Mouse (Mus musculus): Measurements from ENCODE around the gene Ppm1e. TPM values are rescaled to one million over a fixed set of nuclear protein-coding genes. Genes with fewer than 3 reads are reported as not detected.
"Not testable (repeated sequence)": the region's sequence is repeated elsewhere in the genome, so short reads cannot be mapped to it uniquely, and the experiment has no call there.

The Ppm1e gene
- polyA plus RNA-seq, 1 experiment from 2014 or later, result 5.8 TPM

DNA sequence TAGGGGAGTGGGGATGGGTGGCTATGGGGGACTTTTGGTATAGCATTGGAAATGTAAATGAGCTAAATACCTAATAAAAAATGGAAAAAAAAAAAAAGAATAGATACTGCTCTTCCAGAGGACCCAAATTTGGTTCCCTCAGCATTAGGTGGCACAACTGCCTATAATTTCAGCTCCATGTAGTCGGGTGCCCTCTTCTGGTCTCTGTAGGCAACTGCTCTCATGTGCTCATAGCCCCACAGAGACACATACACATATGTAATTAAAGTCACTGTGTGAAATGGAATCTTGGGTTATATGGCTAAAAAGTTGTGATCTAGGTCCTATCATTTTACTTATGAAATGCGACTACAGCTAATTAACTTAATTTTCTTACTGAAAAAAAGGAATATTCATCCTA is 90.0 kb downstream of the Ppm1e start:
- H3K9me3 ChIP-seq (replicated peaks), result 0 out of 2 replicates have a peak, but pooled peaks cover 4% of the 10 kb centered on the region
- no peak overlapping the region for H3K27ac ChIP-seq (replicated peaks)
- no peak overlapping the region for H3K4me3 ChIP-seq
- peaks cover 20% of the 10 kb centered on the region for H3K4me1 ChIP-seq
- WGBS, result 85% methylated on average over 2 of the region's 2 CpGs
- H3K36me3 ChIP-seq, result no peaks in the 10 kb centered on the region
- DNase-seq (ENCODE audit: low spot score), result no peak
- no peaks in the 10 kb centered on the region for H3K27me3 ChIP-seq (ENCODE audit: low read depth, poor library complexity, severe bottlenecking)

DNA sequence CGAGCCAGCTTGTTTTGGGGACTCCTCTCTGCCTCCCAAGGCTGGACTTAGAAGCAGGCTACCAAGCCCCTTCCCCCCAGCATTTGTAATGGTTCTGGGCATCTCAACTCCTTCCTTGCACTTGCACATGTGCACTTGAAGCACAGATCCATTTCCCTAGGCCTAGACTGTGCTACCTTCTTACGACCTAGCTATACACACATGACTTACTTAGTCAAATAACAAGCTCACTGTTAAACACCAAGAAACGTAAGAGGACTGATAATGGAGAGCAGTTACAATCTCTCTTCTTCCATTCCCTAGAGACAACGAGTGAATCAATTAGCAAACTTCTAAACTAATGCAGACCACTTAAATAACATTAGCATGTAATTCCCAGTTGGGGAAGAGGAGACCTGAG is 92.6 kb downstream of the Ppm1e start:
- no peaks in the 10 kb centered on the region for H3K27me3 ChIP-seq (ENCODE audit: low read depth, poor library complexity, severe bottlenecking)
- no peaks in the 10 kb centered on the region for H3K9me3 ChIP-seq (replicated peaks)
- 84% methylated on average over 4 of the region's 4 CpGs for WGBS
- no peak overlapping the region for H3K4me3 ChIP-seq
- H3K27ac ChIP-seq (replicated peaks), result no peak overlapping the region
- no peaks in the 10 kb centered on the region for H3K36me3 ChIP-seq
- no peak for DNase-seq (ENCODE audit: low spot score)
- peaks cover 24% of the 10 kb centered on the region for H3K4me1 ChIP-seq

DNA sequence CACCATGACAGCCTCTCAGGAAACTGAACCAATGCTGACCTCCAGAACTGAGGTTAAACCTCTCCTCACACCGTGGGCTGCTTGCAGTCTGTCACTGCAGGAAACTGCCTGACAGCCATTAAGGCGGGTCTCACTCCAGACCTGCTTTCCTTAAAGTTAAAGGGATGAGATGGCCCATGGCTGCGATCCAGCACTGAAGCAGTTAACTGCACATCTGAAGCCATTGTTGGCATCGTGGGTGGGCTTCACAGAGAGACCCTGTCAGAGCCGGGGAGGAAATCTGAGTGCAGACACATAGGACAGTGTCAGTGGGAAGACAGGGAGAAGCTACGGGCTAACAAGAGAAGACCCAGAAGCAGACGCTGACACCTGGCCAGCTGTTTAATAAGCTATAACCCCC is 94.9 kb downstream of the Ppm1e start:
- Histone ChIP-seq H3K27me3 (ENCODE audit: low read depth, poor library complexity, severe bottlenecking) (no peaks in the 10 kb centered on the region), H3K9me3 (replicated peaks) (no peaks in the 10 kb centered on the region), H3K36me3 (no peaks in the 10 kb centered on the region), H3K27ac (replicated peaks) (peak overlapping the region; percentile 55; the same call in 1 of the 2 replicates), H3K4me1 (peaks cover 14% of the 10 kb centered on the region), H3K4me3 (0 out of 2 replicates have a peak overlapping the region, but pooled peaks have one; percentile 0)
- whole genome bisulfite sequencing, result 30% methylated on average over 7 of the region's 7 CpGs
- peak; percentile 29 for DNase-seq (ENCODE audit: low spot score)

DNA sequence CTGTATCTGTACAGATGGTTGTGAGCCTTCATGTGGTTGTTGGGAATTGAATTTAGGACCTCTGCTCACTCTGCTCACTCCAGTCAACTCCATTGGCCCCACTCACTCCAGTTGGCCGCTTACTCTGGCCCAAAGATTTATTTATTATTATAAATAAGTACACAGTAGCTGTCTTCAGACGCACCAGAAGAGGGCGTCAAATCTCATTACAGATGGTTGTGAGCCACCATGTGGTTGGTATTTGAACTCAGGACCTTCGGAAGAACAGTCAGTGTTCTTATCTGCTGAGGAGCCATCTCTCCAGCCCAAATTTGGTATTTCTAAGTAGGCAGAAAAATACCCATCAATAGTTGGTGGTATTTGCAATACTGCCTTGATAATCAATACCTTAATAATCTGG is 97.1 kb downstream of the Ppm1e start:
- not testable (repeated sequence) for H3K36me3 ChIP-seq; H3K9me3 ChIP-seq (replicated peaks); H3K27ac ChIP-seq (replicated peaks); H3K27me3 ChIP-seq (ENCODE audit: low read depth, poor library complexity, severe bottlenecking); H3K4me3 ChIP-seq; DNase-seq (ENCODE audit: low spot score)
- 75% methylated on average over 4 of the region's 4 CpGs for WGBS
- peaks cover 14% of the 10 kb centered on the region for H3K4me1 ChIP-seq

DNA sequence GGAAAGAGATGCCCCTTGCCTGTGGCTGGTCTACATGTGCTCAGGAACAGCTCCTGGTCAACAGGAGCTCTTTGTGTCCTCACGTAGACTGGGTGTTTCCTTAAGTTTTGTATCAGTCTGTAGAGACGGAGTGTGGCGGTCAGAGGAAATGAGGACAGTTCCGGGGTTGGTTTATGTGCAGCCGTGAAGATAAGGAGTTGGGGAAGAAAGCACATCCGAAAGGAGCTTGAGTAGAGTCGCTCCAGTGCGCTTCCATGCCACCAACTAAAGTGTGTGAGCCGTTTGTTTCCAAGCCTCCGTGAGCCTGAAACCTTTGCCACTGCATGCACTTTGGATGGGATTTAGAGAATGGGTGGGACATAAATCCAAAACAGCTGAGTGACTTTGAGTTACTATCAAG is 99.0 kb downstream of the Ppm1e start:
- Histone ChIP-seq H3K27ac (replicated peaks) (no peak overlapping the region), H3K27me3 (ENCODE audit: low read depth, poor library complexity, severe bottlenecking) (no peaks in the 10 kb centered on the region), H3K36me3 (no peaks in the 10 kb centered on the region), H3K4me3 (no peak overlapping the region), H3K4me1 (peaks cover 13% of the 10 kb centered on the region), H3K9me3 (replicated peaks) (no peaks in the 10 kb centered on the region)
- no peak for DNase-seq (ENCODE audit: low spot score)
- WGBS, result 91% methylated on average over 10 of the region's 10 CpGs

DNA sequence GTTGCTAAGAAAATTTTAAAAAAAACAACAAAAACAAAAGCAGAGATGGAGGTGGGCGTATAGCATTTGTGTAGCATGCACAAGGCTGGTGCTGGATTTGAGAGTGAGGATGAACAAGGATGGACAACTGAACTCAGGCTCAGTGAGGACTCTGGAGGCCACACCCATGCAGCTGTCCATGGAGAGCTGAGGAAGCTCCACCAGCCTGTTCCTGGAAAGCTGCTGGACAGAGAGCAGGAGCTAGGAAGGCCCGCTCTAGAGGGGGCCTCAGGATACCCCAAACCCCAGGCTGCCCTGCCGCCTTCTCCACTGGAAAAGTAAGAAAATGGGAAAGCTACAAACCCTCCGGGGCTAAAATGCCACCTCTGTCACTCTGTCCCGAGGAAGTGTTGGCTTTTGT is 101.5 kb downstream of the Ppm1e start:
- WGBS, result 89% methylated on average over 5 of the region's 5 CpGs
- DNase-seq (ENCODE audit: low spot score), result no peak
- Histone ChIP-seq H3K27me3 (ENCODE audit: low read depth, poor library complexity, severe bottlenecking) (no peaks in the 10 kb centered on the region), H3K4me1 (no peaks in the 10 kb centered on the region), H3K36me3 (no peaks in the 10 kb centered on the region), H3K9me3 (replicated peaks) (no peaks in the 10 kb centered on the region), H3K27ac (replicated peaks) (no peak overlapping the region), H3K4me3 (no peak overlapping the region)

DNA sequence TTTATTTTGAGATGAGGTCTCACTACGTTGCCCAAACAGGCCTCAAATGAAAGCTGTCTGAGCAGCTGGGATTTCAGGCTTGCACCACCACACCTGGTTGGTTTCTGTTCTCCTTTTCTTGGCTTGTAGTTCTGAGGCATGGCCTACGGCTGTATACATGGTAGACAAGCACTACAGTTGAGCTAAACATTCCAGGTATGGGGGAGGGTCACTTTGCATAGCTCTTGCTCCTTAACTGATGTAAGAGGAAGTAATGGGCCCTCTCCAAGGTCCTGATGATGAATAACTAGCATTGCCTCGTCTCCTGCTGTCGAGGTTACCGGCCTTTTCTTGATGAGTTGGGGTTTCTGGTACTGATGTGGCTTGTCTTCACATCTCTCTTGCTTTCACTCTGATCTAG is 104.7 kb downstream of the Ppm1e start:
- no peaks in the 10 kb centered on the region for H3K4me1 ChIP-seq
- 75% methylated on average over 5 of the region's 5 CpGs for WGBS
- no peaks in the 10 kb centered on the region for H3K9me3 ChIP-seq (replicated peaks)
- H3K27me3 ChIP-seq (ENCODE audit: low read depth, poor library complexity, severe bottlenecking), result no peaks in the 10 kb centered on the region
- no peak overlapping the region for H3K27ac ChIP-seq (replicated peaks)
- H3K36me3 ChIP-seq, result no peaks in the 10 kb centered on the region
- no peak overlapping the region for H3K4me3 ChIP-seq
- DNase-seq (ENCODE audit: low spot score), result no peak

DNA sequence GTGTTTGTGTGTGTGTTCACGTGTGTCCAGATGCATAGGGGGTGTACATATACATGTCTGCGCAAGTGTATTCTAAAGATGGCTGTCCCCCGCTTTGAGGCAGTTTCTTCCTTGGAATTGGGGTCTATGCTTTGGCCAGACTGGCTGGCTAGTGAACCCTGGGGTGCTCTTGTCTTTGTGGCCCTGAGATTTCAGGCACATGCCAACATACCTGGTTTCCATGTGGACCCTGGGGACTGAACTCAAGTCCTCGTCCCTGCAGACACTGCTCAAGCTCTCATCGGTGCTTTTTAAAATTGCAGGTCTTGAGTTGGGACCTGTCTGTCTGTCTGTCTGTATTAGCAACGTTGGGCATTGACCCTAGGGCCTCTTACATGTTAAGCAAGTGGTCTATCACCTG is 105.5 kb downstream of the Ppm1e start:
- Histone ChIP-seq H3K27ac (replicated peaks) (no peak overlapping the region), H3K9me3 (replicated peaks) (no peaks in the 10 kb centered on the region), H3K4me3 (no peak overlapping the region), H3K27me3 (ENCODE audit: low read depth, poor library complexity, severe bottlenecking) (no peaks in the 10 kb centered on the region), H3K4me1 (no peaks in the 10 kb centered on the region), H3K36me3 (no peaks in the 10 kb centered on the region)
- DNase-seq (ENCODE audit: low spot score), result no peak
- WGBS, result 93% methylated on average over 6 of the region's 6 CpGs

DNA sequence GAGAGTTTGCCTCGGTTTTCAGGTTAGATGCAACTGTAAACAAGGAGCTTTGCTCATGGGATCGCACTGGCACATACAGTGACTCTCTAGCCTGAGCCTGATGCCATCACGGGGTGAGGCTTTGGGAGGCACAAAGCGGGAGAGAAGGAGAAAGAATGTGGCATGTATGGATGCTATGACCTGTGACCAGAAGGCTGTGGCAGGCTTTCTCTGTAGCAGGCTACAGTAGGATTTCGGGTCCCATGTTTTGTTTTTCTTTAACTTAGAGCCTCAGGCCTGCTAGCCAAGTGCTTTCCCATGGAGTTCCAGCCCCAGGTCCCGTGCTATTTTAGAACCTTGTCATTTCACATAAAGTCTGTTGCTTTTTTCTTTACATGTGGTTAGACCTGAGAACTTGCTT is 108.7 kb downstream of the Ppm1e start:
- DNase-seq (ENCODE audit: low spot score), result no peak
- no peaks in the 10 kb centered on the region for H3K4me1 ChIP-seq

DNA sequence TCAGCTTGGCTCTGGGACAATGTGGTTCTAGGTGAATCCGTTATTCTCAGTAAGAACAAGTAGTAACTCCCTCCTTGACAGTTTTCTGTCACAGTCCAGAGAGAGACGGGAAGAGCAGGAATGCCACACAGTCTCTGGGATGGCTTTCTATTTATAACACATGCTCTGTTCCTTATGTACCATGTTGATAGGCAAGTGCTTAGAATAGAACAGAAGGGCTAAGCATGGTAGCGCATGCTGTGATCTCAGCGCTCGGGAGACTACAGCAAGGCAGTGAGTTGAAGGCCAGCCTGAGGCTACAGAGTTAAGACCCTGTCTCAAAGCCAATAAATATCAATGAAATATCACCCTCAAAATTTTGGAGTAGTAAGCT is 111.3 kb downstream of the Ppm1e start:
- Histone ChIP-seq H3K4me3 (no peak overlapping the region), H3K4me1 (no peaks in the 10 kb centered on the region), H3K27me3 (ENCODE audit: low read depth, poor library complexity, severe bottlenecking) (no peaks in the 10 kb centered on the region), H3K27ac (replicated peaks) (no peak overlapping the region), H3K9me3 (replicated peaks) (no peaks in the 10 kb centered on the region), H3K36me3 (peaks cover 4% of the 10 kb centered on the region)
- DNase-seq (ENCODE audit: low spot score), result no peak
- 89% methylated on average over 5 of the region's 5 CpGs for WGBS

More for the DNA sequence above, 108.7 kb downstream of the Ppm1e start:
- Histone ChIP-seq H3K9me3 (replicated peaks) (no peaks in the 10 kb centered on the region), H3K27me3 (ENCODE audit: low read depth, poor library complexity, severe bottlenecking) (no peaks in the 10 kb centered on the region), H3K36me3 (no peaks in the 10 kb centered on the region), H3K27ac (replicated peaks) (no peak overlapping the region), H3K4me3 (no peak overlapping the region)
- 75% methylated on average over 6 of the region's 6 CpGs for WGBS

DNA sequence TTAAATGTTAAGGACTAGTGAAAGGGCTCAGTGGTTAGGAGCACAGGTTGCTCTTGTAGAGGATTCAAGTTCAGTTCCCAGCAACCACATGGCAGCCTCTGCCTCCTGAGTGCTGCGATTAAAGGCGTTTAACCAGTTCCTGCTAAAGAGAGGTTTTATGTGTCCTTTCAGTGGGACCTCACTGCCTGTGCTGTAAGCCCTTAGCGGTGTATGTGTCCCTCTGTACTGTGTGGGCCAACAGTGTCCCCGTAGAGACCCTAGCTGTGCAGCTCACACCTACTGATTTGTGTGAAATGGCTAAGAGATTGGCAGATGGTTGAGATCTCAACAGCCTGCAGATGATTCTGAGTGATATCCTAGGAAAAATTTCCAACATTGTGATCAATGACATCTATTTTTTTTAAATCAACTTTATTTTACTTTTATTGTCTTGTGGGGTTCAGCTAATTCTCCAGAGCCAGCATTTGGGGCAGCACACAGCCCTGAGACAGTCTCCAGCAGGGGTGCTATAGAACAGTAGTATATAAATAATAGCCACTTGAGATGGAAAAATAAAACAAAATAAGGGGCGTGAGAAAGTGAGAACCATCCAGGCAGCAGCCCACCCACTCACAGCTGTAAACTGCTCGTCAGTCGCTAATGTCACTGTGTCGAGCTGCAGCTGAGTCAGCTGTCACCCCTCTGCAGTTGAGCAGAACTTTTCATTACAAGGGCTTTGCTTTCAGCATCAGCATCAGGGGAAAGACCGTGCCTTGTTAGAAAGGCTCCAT is 111.9 kb downstream of the Ppm1e start:
- peaks cover 4% of the 10 kb centered on the region for H3K36me3 ChIP-seq
- WGBS, result 80% methylated on average over 9 of the region's 9 CpGs
- no peak for DNase-seq (ENCODE audit: low spot score)
- H3K4me1 ChIP-seq, result no peaks in the 10 kb centered on the region
- no peaks in the 10 kb centered on the region for H3K9me3 ChIP-seq (replicated peaks)
- no peak overlapping the region for H3K4me3 ChIP-seq
- no peak overlapping the region for H3K27ac ChIP-seq (replicated peaks)
- H3K27me3 ChIP-seq (ENCODE audit: low read depth, poor library complexity, severe bottlenecking), result no peaks in the 10 kb centered on the region

DNA sequence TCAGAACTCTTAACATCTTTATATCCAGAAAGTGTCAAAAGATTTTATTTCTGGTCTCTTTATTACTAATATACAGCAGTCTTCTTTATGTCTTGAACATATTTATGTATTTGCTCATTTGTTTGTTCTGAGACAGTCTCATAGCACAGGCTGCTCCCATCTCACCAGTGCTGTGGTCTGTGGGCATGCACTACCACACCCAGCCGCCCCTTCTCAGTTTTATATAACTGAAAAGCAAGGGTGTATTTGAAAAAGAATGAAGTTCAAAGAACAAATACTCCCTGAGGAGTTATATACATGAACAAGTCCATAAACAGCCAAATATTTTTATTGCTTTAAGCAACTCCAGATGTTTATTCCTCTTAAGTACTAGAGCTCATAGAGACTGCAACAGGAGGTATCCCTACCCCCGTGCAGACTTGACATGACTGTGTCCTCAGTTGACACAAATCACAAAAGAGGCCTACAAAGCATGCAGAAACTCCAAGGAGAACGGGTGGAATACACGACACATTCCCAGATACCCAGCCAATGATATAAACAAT is 112.6 kb downstream of the Ppm1e start:
- WGBS, result 80% methylated on average over 4 of the region's 4 CpGs
- Histone ChIP-seq H3K27ac (replicated peaks) (no peak overlapping the region), H3K4me3 (no peak overlapping the region), H3K9me3 (replicated peaks) (no peaks in the 10 kb centered on the region), H3K4me1 (no peaks in the 10 kb centered on the region), H3K36me3 (peaks cover 7% of the 10 kb centered on the region), H3K27me3 (ENCODE audit: low read depth, poor library complexity, severe bottlenecking) (no peaks in the 10 kb centered on the region)
- DNase-seq (ENCODE audit: low spot score), result no peak

DNA sequence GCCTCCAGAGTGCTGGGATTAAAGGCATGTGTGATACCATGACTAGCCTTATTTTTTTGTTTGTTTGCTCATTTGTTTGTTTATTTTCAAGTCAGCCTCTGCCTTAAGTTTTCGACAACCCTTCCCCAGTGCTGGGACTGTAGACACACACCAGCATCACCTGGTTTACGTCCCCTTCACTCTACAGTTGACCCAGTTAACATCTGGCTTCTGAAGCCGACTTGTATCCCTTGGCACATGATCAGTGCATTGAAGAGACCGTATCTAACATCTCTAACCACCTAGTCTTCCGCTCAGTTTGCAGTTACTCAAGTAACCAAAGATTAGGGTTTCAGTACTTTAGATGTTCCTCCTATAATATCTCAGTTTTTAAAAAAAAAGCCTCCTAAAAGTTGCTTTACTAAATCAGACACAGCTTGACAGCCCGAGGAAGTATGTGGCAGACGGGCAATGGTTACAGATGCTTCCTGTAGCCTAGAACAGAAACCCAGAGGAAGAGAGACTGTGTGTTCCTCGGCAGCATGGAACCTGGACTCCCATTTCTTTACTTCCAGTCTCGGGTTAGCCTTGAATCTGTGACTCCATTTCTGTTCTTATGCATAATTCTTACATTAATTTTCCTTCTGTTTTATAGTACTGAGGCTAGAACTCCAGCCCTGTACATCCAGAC is 113.5 kb downstream of the Ppm1e start:
- Histone ChIP-seq H3K4me1 (0 out of 2 replicates have a peak, but pooled peaks cover under 1% of the 10 kb centered on the region), H3K36me3 (peaks cover 16% of the 10 kb centered on the region), H3K9me3 (replicated peaks) (no peaks in the 10 kb centered on the region), H3K27ac (replicated peaks) (no peak overlapping the region), H3K27me3 (ENCODE audit: low read depth, poor library complexity, severe bottlenecking) (no peaks in the 10 kb centered on the region), H3K4me3 (no peak overlapping the region)
- DNase-seq (ENCODE audit: low spot score), result no peak
- WGBS, result 89% methylated on average over 9 of the region's 9 CpGs

Data from midbrain, embryonic 10.5 days (tissue).